Mouse (Mus musculus) cerebellum, adult 2 months (tissue): ENCODE results near the gene Gpd2.

Source experiments
- CTCF ChIP-seq: fragments of 200-500 bp; IDR thresholded peaks from 2 replicates; pipeline ENCODE4 v1.5.1; 2011; ENCODE audit warnings: low read depth, mild to moderate bottlenecking, control low read depth, low read length, moderate library complexity, borderline replicate concordance; ENCODE audit not compliant: insufficient read depth
- POLR2A ChIP-seq: fragments of 200-500 bp; IDR thresholded peaks from 2 replicates; pipeline ENCODE4 v1.6.1; 2011; ENCODE audit warnings: low read length, control low read depth, borderline replicate concordance; ENCODE audit not compliant: insufficient read depth

DNA sequence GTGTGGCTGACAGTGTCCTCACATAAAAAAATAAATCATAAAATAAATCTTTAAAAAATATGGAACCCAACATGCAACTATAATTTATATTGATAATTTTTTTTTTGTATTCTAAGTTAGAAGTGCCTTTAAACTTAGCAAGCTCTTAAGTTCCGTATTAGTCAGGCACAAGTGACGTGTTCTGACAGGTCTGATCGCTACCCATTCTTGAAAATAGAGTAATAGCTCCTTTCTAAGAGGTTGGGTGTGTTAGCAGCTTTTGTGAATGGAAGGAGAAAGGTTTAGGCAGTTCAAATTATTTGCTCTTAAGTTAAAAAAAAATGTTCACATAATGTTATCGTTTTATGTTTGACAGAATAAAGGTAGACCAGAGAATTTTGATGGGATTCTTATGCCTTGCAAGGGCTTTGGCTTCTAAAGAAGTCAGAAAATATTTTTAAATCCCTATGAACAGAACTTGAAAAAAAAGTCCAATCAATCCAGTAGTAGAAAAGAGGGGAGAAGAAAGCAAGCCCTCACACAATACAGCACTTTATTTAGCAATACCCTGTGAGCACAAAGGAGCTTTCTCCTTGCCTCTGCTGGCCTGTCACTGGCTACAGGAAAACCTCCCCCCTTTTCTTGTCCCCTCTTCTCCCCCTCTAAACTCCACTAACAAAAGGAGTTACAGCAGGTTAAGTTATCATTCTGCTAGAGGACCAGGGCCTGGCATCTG is 29.4 kb downstream of the Gpd2 start:
- TF ChIP-seq CTCF (no peak), POLR2A (no peak)
